Comparison of ENCODE assay signal across 8 mouse cellular contexts in the genomic region with DNA sequence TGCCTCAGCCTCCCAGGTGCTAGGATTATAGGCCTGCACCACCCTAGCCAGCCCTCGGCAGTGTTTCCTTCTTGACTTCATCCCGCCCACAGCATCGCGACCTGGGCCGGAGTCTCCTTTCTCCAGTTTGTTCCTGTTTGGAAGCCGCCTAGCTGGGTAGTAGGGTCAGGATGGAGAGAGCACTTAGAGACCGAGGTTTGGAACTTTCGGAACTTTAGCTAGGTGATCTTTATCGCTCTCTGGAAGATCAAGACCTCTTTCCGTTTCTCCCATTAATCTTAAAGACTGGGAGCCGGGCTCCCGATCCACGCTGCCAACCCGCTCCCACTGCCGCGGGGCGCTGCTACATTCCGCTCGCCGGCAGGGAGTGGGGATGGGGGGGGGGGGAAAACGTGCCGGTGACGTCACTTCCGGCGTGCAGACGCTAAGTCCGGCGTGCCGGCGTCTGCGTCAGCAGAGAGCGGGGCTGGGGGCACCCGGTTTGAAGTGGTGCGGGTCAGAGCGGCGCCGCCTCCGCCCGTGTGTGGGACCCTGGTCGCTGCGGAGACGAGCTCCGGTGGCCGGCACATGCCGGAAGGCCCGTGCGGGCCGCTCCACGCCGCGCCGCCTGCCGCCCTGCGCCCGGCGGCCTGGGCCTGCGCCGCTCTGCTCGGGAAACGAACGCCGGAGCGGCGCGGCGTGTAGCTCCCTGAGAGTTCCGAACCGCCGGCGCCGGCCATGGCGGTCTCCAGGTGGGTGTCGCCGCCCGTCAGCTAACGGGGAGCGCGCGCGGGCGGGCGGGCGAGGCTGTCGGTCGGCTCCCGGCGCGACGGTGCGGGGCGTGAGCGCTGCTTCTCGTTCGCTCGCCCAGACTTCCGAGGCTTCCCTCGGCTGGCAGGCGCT. TPM values are rescaled to one million over a fixed set of nuclear protein-coding genes. Genes with fewer than 3 reads are reported as not detected.
A peak's percentile ranks its signal among the peaks of the same experiment; 100 is the strongest.
DNase-seq lines count a peak whose midpoint lies in the region; ATAC-seq and TF ChIP-seq lines count a peak whose summit lies in the region.

A gene (plus strand): TSS at position 409 of the 882 bp plus-strand sequence.

- peak within 1 kb of the TSS; percentile 95 for H3K4me3 ChIP-seq in forebrain, embryonic 13.5 days
- peak within 1 kb of the TSS; percentile 90 for H3K4me3 ChIP-seq in lung, embryonic 14.5 days (ENCODE audit: low read depth, low read length)

- intact Hi-C loops in heart, postnatal 10 days (cut with DNase I) = no loop called here

- H3K9me3 ChIP-seq in forebrain, embryonic 13.5 days (replicated peaks) = no peaks in the 10 kb centered on the region
- no peaks in the 10 kb centered on the region for H3K9me3 ChIP-seq in lung, embryonic 14.5 days (ENCODE audit: low read depth, low read length)

- peak; percentile 93 for ATAC-seq in cerebellum, adult (ENCODE audit: insufficient number of reproducible peaks, low FRiP score, low TSS enrichment)
- ATAC-seq in forebrain, embryonic 13.5 days = peak; percentile 98
- peak; percentile 97 for ATAC-seq in lung, embryonic 14.5 days (ENCODE audit: insufficient read depth)

- DNase-seq in ES-CJ7 (ENCODE audit: low read depth, low spot score) = peak; percentile 91
- DNase-seq in heart, postnatal 10 days = peak; percentile 87 to 89
- DNase-seq in layer of hippocampus, adult 18-20 months (ENCODE audit: low spot score in 2 of 2) = peak; percentile 88 to 92
- peak; percentile 95 for DNase-seq in lung, embryonic 14.5 days
- DNase-seq in ovary, adult 18-20 months (ENCODE audit: low spot score) = peak; percentile 84
- DNase-seq in thymus, postnatal 0 days (ENCODE audit: low spot score) = peak; percentile 90

- H3K27ac ChIP-seq in forebrain, embryonic 13.5 days = peak within 1 kb of the TSS; percentile 88
- peak within 1 kb of the TSS; percentile 94 for H3K27ac ChIP-seq in lung, embryonic 14.5 days (ENCODE audit: low read depth)

- no peaks in the 10 kb centered on the region for H3K36me3 ChIP-seq in forebrain, embryonic 13.5 days (ENCODE audit: poor library complexity, severe bottlenecking)
- H3K36me3 ChIP-seq in lung, embryonic 14.5 days (ENCODE audit: insufficient read depth) = no peaks in the 10 kb centered on the region

- under 1% methylated on average over 98 of the region's 98 CpGs for WGBS in forebrain, embryonic 13.5 days
- WGBS in lung, embryonic 14.5 days = under 1% methylated on average over 94 of the region's 98 CpGs

- H3K4me2 ChIP-seq in forebrain, embryonic 13.5 days = peak within 1 kb of the TSS; percentile 87
- H3K4me2 ChIP-seq in lung, embryonic 14.5 days = peak within 1 kb of the TSS; percentile 88

- no peaks in the 10 kb centered on the region for H3K27me3 ChIP-seq in forebrain, embryonic 13.5 days
- no peaks in the 10 kb centered on the region for H3K27me3 ChIP-seq in lung, embryonic 14.5 days (ENCODE audit: insufficient read depth, low read length)

- H3K9ac ChIP-seq in forebrain, embryonic 13.5 days = peak within 1 kb of the TSS; percentile 89
- peak within 1 kb of the TSS; percentile 92 for H3K9ac ChIP-seq in lung, embryonic 14.5 days

- peaks cover 26% of the 10 kb centered on the region for H3K4me1 ChIP-seq in forebrain, embryonic 13.5 days
- no peaks in the 10 kb centered on the region; the same call in 1 of the 2 replicates for H3K4me1 ChIP-seq in lung, embryonic 14.5 days (ENCODE audit: insufficient read depth)

- TF ChIP-seq CTCF in lung, embryonic 14.5 days (IDR thresholded peaks at IDR 0.05; ENCODE audit: low read depth) = no peak

RNA-seq across cellular contexts. Expression of the gene that starts here (rescaled TPM):
- 11.0 and 12.3 TPM in 2 replicates for polyA plus RNA-seq in forebrain, embryonic 13.5 days (2015; fragmentation: Nextera tagmentation; extraction: Ambion mirVana)
- total RNA-seq in heart, postnatal 10 days (2021) = 10 to 100 TPM; 13.6 to 16.6 TPM
- 10 to 100 TPM; 33.3 to 33.4 TPM for total RNA-seq in layer of hippocampus, adult 18-20 months (2021)
- polyA plus RNA-seq in lung, embryonic 14.5 days (2014; fragmentation: Nextera tagmentation; extraction: Ambion mirVana) = 19.8 and 20.3 TPM in 2 replicates
- 8.6 and 10.1 TPM in 2 replicates for polyA plus RNA-seq in thymus, postnatal 0 days (2015; fragmentation: Nextera tagmentation; extraction: Ambion mirVana)

Comparison
In these comparisons a context has a peak if more than half of its experiments do, and no peak if none do; other contexts are left out.
1. Peak in every context shown above with its lines: DNase-seq, ATAC-seq, H3K4me3 ChIP-seq and H3K27ac ChIP-seq.